In the genomic region with DNA sequence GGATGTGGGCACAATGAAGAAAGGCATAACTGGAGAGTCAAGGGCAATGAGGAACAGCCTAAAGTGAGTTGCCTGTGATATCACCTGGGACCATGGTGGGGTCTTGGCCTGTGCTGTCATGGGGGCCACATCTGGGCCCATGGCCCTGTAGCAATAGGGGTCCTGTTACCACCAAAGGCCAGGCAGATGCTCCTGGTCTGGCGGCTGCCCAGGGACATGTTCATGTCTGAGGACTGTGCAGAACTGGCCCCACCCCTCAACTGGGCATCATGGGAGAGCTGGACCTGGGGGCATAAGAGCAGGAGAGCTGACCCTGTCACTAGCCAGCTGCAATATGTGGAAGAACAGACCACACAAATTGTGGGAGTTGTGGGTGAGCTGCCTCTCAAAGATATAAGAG, we compare ENCODE assay signal across 32 mouse cellular contexts.
"Had no signal": no experiment of that assay in that cellular context is flagged by ENCODE, and none has a peak within 500 bp of the region (broad histone marks: within the 10 kb centered on the region; RNA-seq: fewer than 3 reads in every experiment).

No protein-coding gene starts in this region.

- H3K9me3 ChIP-seq: limb, embryonic 10.5 days; limb, embryonic 13.5 days; limb, embryonic 15.5 days; liver, embryonic 12.5 days; liver, embryonic 13.5 days; liver, embryonic 15.5 days; lung, embryonic 15.5 days; midbrain, embryonic 12.5 days; midbrain, embryonic 15.5 days; neural tube, embryonic 12.5 days had no signal

- H3K4me2 ChIP-seq: limb, embryonic 12.5 days; limb, embryonic 13.5 days; limb, embryonic 15.5 days; liver, embryonic 11.5 days; liver, embryonic 12.5 days; liver, embryonic 13.5 days; liver, embryonic 15.5 days; lung, embryonic 14.5 days; lung, embryonic 15.5 days; midbrain, embryonic 11.5 days; midbrain, embryonic 12.5 days; midbrain, embryonic 13.5 days; midbrain, embryonic 15.5 days; neural tube, embryonic 12.5 days had no signal

- H3K4me3 ChIP-seq: limb, embryonic 10.5 days; limb, embryonic 12.5 days; limb, embryonic 13.5 days; limb, embryonic 15.5 days; liver, embryonic 12.5 days; liver, embryonic 13.5 days; liver, embryonic 15.5 days; lung, embryonic 15.5 days; megakaryocyte, embryonic 14.5 days; midbrain, embryonic 10.5 days; midbrain, embryonic 12.5 days; midbrain, embryonic 13.5 days; midbrain, embryonic 15.5 days; myocyte; neural tube, embryonic 12.5 days had no signal

- H3K36me3 ChIP-seq: limb, embryonic 10.5 days; limb, embryonic 12.5 days; limb, embryonic 13.5 days; limb, embryonic 15.5 days; liver, embryonic 12.5 days; liver, embryonic 13.5 days; liver, embryonic 15.5 days; lung, embryonic 15.5 days; midbrain, embryonic 10.5 days; midbrain, embryonic 12.5 days; midbrain, embryonic 13.5 days; midbrain, embryonic 15.5 days; neural tube, embryonic 12.5 days had no signal

- H3K27ac ChIP-seq: limb, embryonic 10.5 days; limb, embryonic 12.5 days; limb, embryonic 13.5 days; limb, embryonic 15.5 days; liver, embryonic 12.5 days; liver, embryonic 13.5 days; liver, embryonic 14.5 days; liver, embryonic 15.5 days; lung, embryonic 15.5 days; macrophage; midbrain, embryonic 10.5 days; midbrain, embryonic 12.5 days; midbrain, embryonic 13.5 days; midbrain, embryonic 15.5 days; neural tube, embryonic 12.5 days had no signal

- ATAC-seq: liver, embryonic 12.5 days; liver, postnatal 0 days; lung, postnatal 0 days; midbrain, embryonic 13.5 days; midbrain, embryonic 15.5 days; midbrain, embryonic 16.5 days had no signal

- DNase-seq: left cerebral cortex, postnatal 4 days; liver; liver, embryonic 13.5 days; liver, postnatal 0 days; lung, adult 18-20 months; lung, adult 2 months; lung, embryonic 14.5 days; lung, postnatal 10 days; lung, postnatal 14 days; lung, postnatal 36 days; lung, postnatal 4 days; midbrain, embryonic 14.5 days had no signal

- H3K4me1 ChIP-seq: limb, embryonic 10.5 days; limb, embryonic 12.5 days; limb, embryonic 13.5 days; limb, embryonic 15.5 days; liver, embryonic 12.5 days; liver, embryonic 13.5 days; liver, embryonic 15.5 days; lung, embryonic 15.5 days; midbrain, embryonic 10.5 days; midbrain, embryonic 12.5 days; midbrain, embryonic 13.5 days; midbrain, embryonic 15.5 days; neural tube, embryonic 12.5 days had no signal

- H3K9ac ChIP-seq: limb, embryonic 12.5 days; limb, embryonic 13.5 days; limb, embryonic 15.5 days; liver, embryonic 12.5 days; liver, embryonic 13.5 days; liver, embryonic 14.5 days; liver, embryonic 15.5 days; liver, postnatal 0 days; lung, embryonic 14.5 days; lung, embryonic 15.5 days; midbrain, embryonic 12.5 days; midbrain, embryonic 13.5 days; midbrain, embryonic 15.5 days; neural tube, embryonic 12.5 days had no signal

- H3K27me3 ChIP-seq: limb, embryonic 12.5 days; limb, embryonic 13.5 days; limb, embryonic 15.5 days; liver, embryonic 13.5 days; liver, embryonic 15.5 days; lung, embryonic 15.5 days; midbrain, embryonic 12.5 days; midbrain, embryonic 13.5 days; midbrain, embryonic 15.5 days; neural tube, embryonic 12.5 days had no signal
